Mouse (Mus musculus) midbrain, embryonic 10.5 days (tissue): ENCODE measurements around the gene Lgals4. TPM values are rescaled to one million over a fixed set of nuclear protein-coding genes. Genes with fewer than 3 reads are reported as not detected.

Experiments
- DNase-seq: peaks from one replicate; pipeline ENCODE4 v3.0.0-alpha.2; 2017; ENCODE audit warnings: low spot score
- H3K27ac ChIP-seq: fragments of 300-500 bp; sonication (generic); replicated peaks from 2 replicates; pipeline ENCODE4 v1.5.1; 2016; ENCODE audit warnings: mild to moderate bottlenecking
- H3K27me3 ChIP-seq: fragments of 300-500 bp; sonication (generic); 2 replicates; pipeline ENCODE4 v1.6.1; 2016; ENCODE audit warnings: low read depth, mild to moderate bottlenecking; ENCODE audit not compliant: poor library complexity, severe bottlenecking
- H3K36me3 ChIP-seq: fragments of 300-500 bp; sonication (generic); 2 replicates; pipeline ENCODE4 v1.6.1; 2016; ENCODE audit warnings: mild to moderate bottlenecking, moderate library complexity
- H3K4me1 ChIP-seq: fragments of 300-500 bp; sonication (generic); 2 replicates; pipeline ENCODE4 v1.6.1; 2016
- H3K4me3 ChIP-seq: fragments of 300-500 bp; sonication (generic); 2 replicates; pipeline ENCODE4 v1.5.1; 2016; ENCODE audit warnings: mild to moderate bottlenecking, moderate library complexity
- H3K9me3 ChIP-seq: fragments of 300-500 bp; sonication (generic); replicated peaks from 2 replicates; pipeline ENCODE4 v1.6.1; 2016; ENCODE audit warnings: mild to moderate bottlenecking
- WGBS: fragments of 180-500 bp; shearing (Covaris S2); methylation state at CpG from one replicate; pipeline ENCODE4 v1.1.7; 2016; 5-methylcytosine and 5-hydroxymethylcytosine counted together
- polyA plus RNA-seq: library from polyadenylated mRNA; unstranded; fragments of >200 nt; fragmentation: Nextera tagmentation; extraction: Ambion mirVana; gene quantifications from 2 replicates; pipeline ENCODE4 v1.2.1, GENCODE M21; 2016

Gene Lgals4
- polyA plus RNA-seq, 1 experiment from 2014 or later: 3.1 TPM

DNA sequence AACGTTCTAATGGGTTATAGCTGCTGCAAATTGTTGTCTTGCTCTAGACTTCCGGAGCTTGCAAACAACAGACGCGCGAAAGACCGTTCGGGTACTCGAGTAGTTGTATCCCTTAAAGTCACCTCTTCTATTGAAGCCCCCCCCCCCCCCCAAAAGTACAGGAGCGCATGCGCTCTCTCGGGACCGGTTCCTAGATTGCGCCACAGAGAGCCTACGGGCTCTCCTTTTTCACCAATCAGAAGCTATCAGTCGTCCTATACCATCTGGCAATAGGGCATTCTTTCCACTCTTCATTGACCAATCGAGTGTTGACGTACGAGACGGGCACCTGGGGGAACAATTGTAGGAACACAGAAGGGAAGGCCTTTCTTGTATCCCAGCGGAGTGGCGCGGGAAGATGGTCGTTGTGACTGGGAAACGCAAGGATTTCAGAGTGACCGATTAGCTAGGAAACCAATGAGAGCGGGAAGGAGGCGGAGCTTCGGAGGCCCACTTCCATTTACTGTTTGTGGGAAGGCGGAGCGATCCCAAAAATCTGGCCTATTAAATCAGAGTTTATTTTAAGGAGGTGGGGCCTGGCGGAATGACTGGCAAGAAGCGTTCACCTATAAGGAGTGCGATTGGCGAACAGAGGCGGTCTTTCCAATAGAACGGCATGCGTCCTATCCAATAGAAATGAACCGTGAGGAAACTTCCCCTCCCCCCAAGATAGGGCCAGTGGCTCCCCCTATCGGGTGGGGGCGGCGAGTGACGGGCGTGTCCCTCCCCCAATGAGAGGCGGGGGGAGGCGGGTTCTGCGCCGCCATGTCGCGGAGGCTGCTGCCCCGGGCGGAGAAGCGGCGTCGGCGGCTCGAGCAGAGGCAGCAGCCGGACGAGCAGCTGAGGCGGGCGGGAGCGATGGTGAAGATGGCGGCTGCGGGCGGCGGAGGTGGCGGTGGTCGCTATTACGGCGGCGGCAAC, 23.3 kb upstream of the Lgals4 start:
- peak; percentile 98 for DNase-seq
- H3K4me3 ChIP-seq: peak overlapping the region; percentile 94
- H3K36me3 ChIP-seq: peaks cover 37% of the 10 kb centered on the region
- peaks cover 68% of the 10 kb centered on the region for H3K4me1 ChIP-seq
- H3K27ac ChIP-seq: peak overlapping the region; percentile 100
- under 1% methylated on average over 70 of the region's 70 CpGs for WGBS
- no peaks in the 10 kb centered on the region for H3K27me3 ChIP-seq
- no peaks in the 10 kb centered on the region for H3K9me3 ChIP-seq

- under 1% methylated on average over 40 of the region's 40 CpGs for WGBS
- DNase-seq: peak; percentile 94
- no peaks in the 10 kb centered on the region for H3K27me3 ChIP-seq
- H3K36me3 ChIP-seq: peaks cover 46% of the 10 kb centered on the region
- no peaks in the 10 kb centered on the region for H3K9me3 ChIP-seq
- H3K27ac ChIP-seq: peak overlapping the region; percentile 100
- peak overlapping the region; percentile 94 for H3K4me3 ChIP-seq
- peaks cover 68% of the 10 kb centered on the region for H3K4me1 ChIP-seq
These were observed 22.4 kb upstream of the Lgals4 start for GRCm38 (mm10) chr7:28811228-28811627.

- peak overlapping the region; percentile 94 for H3K4me3 ChIP-seq
- H3K36me3 ChIP-seq: peaks cover 51% of the 10 kb centered on the region
- H3K27me3 ChIP-seq: no peaks in the 10 kb centered on the region
- WGBS: 21% methylated on average over 7 of the region's 7 CpGs
- no peaks in the 10 kb centered on the region for H3K9me3 ChIP-seq
- H3K4me1 ChIP-seq: peaks cover 71% of the 10 kb centered on the region
- DNase-seq: no peak
- peak overlapping the region; percentile 100 for H3K27ac ChIP-seq
These were observed 21.9 kb upstream of the Lgals4 start for GRCm38 (mm10) chr7:28811640-28812275.

DNA sequence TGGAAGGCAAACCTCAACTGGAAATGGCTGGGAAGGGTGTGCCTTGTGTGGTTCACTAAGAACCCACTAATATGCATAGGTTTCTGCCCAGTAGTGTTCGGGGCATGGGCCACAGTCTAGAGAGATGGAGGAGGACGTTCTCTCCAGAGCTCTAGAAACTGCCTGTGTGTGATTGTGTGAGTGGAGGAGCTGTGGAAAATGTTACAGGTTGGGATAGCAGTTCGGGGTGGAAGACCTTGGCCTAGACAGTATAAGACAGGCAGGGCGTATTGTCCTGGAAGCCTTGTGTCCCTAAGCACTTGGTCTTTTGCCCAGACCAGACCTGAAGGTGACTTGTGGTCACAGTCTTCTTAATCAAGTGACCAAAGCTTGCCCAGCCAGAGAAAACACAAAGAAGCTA, 21.2 kb upstream of the Lgals4 start:
- Histone ChIP-seq H3K4me3 (peak overlapping the region; percentile 94), H3K27ac (peak overlapping the region; percentile 100), H3K4me1 (peaks cover 71% of the 10 kb centered on the region), H3K9me3 (no peaks in the 10 kb centered on the region), H3K36me3 (peaks cover 58% of the 10 kb centered on the region), H3K27me3 (no peaks in the 10 kb centered on the region)
- WGBS: 77% methylated on average over 4 of the region's 4 CpGs
- DNase-seq: no peak

DNA sequence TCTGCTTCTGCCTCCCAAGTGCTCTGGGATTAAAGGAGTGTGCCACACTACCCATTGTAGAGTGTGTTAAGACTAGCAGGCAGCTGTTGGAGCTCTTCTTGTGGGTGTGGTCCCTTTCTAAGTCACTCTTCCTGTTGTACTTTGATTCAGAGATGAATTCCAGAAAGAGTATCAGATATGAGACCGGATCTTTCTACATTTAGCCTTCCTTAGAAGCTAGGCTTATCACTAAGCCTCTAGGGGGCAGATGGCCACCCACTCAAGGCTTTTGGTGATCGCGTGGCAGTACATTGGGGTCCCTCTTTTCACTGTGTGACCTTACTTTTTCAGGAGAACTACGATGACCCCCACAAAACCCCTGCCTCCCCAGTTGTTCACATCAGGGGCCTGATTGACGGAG, 20.7 kb upstream of the Lgals4 start:
- peaks cover 63% of the 10 kb centered on the region for H3K36me3 ChIP-seq

DNA sequence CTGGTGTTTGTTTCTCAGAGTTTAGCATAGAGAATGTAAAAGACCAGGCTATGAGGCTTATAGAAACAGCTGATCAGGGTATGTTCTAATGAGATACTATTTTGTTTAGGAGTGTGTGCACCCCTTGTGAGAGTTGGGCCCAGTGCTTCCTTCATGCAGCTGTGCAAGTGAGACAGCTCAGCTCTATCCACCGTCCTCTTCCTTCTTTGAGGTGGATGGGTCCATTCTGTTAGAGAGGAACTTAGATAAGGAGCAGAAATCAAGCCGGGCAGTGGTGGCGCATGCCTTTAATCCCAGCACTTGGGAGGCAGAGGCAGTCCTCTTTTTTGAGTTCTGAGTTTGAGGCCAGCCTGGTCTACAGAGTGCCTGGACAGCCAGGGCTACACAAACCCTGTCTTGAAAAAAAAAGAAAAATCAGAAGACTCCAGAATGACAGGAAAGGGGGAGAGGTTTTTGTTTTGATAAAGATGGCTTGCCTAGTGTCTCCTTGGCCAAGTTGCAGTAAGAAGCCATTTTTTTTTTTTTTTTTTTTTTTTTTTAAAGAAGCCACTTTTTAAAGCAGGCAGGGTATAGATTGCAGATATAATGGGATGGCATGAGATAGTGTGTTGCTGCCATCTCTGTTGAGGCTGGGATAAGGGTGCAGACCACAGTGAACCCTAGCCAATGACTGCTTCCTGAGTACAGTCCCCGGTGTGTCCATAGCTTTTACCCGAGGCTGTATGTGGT, 19.2 kb upstream of the Lgals4 start:
- peaks cover 77% of the 10 kb centered on the region for H3K36me3 ChIP-seq
- no peaks in the 10 kb centered on the region for H3K9me3 ChIP-seq
- 93% methylated on average over 5 of the region's 5 CpGs for WGBS
- H3K27ac ChIP-seq: no peak overlapping the region
- no peaks in the 10 kb centered on the region for H3K27me3 ChIP-seq
- DNase-seq: no peak
- peak overlapping the region; percentile 18; the same call in 1 of the 2 replicates for H3K4me3 ChIP-seq
- peaks cover 77% of the 10 kb centered on the region for H3K4me1 ChIP-seq

More for the DNA sequence above, 20.7 kb upstream of the Lgals4 start:
- no peak overlapping the region for H3K27ac ChIP-seq
- 90% methylated on average over 5 of the region's 5 CpGs for WGBS
- no peaks in the 10 kb centered on the region for H3K9me3 ChIP-seq
- no peak for DNase-seq
- H3K4me1 ChIP-seq: peaks cover 71% of the 10 kb centered on the region
- no peaks in the 10 kb centered on the region for H3K27me3 ChIP-seq
- peak overlapping the region; percentile 94 for H3K4me3 ChIP-seq

GRCm38 (mm10) chr7:28815230-28815629, 18.4 kb upstream of the Lgals4 start:
- H3K4me1 ChIP-seq: peaks cover 85% of the 10 kb centered on the region
- no peak overlapping the region for H3K27ac ChIP-seq
- H3K4me3 ChIP-seq: peak overlapping the region; percentile 18; the same call in 1 of the 2 replicates
- WGBS: 94% methylated on average over 9 of the region's 9 CpGs
- peaks cover 85% of the 10 kb centered on the region for H3K36me3 ChIP-seq
- H3K27me3 ChIP-seq: no peaks in the 10 kb centered on the region
- no peaks in the 10 kb centered on the region for H3K9me3 ChIP-seq
- no peak for DNase-seq

GRCm38 (mm10) chr7:28816201-28816600, 17.5 kb upstream of the Lgals4 start:
- Histone ChIP-seq H3K4me1 (peaks cover 95% of the 10 kb centered on the region), H3K4me3 (peak overlapping the region; percentile 26; the same call in 1 of the 2 replicates), H3K27me3 (no peaks in the 10 kb centered on the region), H3K36me3 (peaks cover 95% of the 10 kb centered on the region), H3K9me3 (no peaks in the 10 kb centered on the region), H3K27ac (no peak overlapping the region)
- WGBS: 89% methylated on average over 9 of the region's 9 CpGs
- DNase-seq: no peak

GRCm38 (mm10) chr7:28816920-28817319, 16.7 kb upstream of the Lgals4 start:
- Histone ChIP-seq H3K4me3 (peak overlapping the region; percentile 21; the same call in 1 of the 2 replicates), H3K27ac (no peak overlapping the region), H3K9me3 (no peaks in the 10 kb centered on the region), H3K27me3 (no peaks in the 10 kb centered on the region), H3K4me1 (peaks cover 98% of the 10 kb centered on the region), H3K36me3 (peaks cover 99% of the 10 kb centered on the region)
- 97% methylated on average over 10 of the region's 10 CpGs for WGBS
- DNase-seq: no peak

GRCm38 (mm10) chr7:28817524-28817923, 16.1 kb upstream of the Lgals4 start:
- DNase-seq: no peak
- WGBS: 77% methylated on average over 6 of the region's 6 CpGs
- H3K27ac ChIP-seq: no peak overlapping the region
- H3K4me3 ChIP-seq: 0 out of 2 replicates have a peak overlapping the region, but pooled peaks have one; percentile 9
- H3K4me1 ChIP-seq: peaks cover 92% of the 10 kb centered on the region
- no peaks in the 10 kb centered on the region for H3K9me3 ChIP-seq
- no peaks in the 10 kb centered on the region for H3K27me3 ChIP-seq
- peaks cover 99% of the 10 kb centered on the region for H3K36me3 ChIP-seq

DNA sequence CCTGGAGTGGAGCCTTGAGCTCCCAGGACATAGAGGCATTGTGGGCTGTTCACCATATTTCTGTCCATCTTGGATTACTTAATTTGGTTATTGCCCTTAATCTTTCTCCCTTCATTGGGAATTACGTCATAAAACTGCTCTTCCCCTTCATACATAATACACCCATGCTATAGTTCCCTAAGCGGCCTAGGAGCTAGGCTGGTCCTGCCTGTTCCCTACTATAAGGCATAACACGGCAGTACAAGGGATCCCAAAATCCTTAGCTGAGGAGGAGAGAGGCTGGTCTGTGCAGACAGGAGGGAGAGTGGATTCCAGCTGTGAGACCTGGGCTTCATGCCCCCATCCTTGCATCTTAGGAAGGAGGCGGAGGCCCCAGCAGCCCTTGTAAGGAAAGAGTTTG, 15.7 kb upstream of the Lgals4 start:
- 86% methylated on average over 4 of the region's 4 CpGs for WGBS
- no peak for DNase-seq
- H3K4me1 ChIP-seq: peaks cover 87% of the 10 kb centered on the region
- H3K36me3 ChIP-seq: peaks cover 99% of the 10 kb centered on the region
- H3K27ac ChIP-seq: no peak overlapping the region
- no peaks in the 10 kb centered on the region for H3K9me3 ChIP-seq
- 0 out of 2 replicates have a peak overlapping the region, but pooled peaks have one; percentile 9 for H3K4me3 ChIP-seq
- no peaks in the 10 kb centered on the region for H3K27me3 ChIP-seq

DNA sequence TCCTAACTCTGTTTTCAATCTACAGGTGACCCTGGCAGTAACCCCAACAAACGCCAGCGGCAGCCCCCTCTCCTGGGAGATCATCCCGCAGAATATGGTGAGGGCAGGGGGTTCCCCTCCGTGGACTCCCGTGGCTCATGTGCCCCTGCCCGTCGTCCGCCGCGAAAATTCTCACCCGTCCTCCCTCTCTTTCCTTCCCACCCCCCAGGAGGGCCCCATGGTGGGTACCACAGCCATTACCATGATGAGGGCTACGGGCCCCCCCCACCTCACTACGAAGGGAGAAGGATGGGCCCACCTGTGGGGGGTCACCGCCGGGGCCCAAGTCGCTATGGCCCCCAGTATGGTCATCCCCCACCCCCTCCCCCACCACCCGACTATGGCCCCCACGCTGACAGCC, 15.2 kb upstream of the Lgals4 start:
- 91% methylated on average over 18 of the region's 18 CpGs for WGBS
- Histone ChIP-seq H3K36me3 (peaks cover 99% of the 10 kb centered on the region), H3K27me3 (no peaks in the 10 kb centered on the region), H3K27ac (no peak overlapping the region), H3K9me3 (no peaks in the 10 kb centered on the region), H3K4me1 (peaks cover 86% of the 10 kb centered on the region), H3K4me3 (peak overlapping the region; percentile 15; the same call in 1 of the 2 replicates)
- DNase-seq: no peak
